Mouse (Mus musculus) liver (tissue): Measurements from ENCODE around the gene Gm14435.
"Not testable (repeated sequence)": the region's sequence is repeated elsewhere in the genome, so short reads cannot be mapped to it uniquely, and the experiment has no call there.

Experiments used
- DNase-seq: peaks from one replicate; pipeline ENCODE4 v3.0.0-alpha.2; 2020; ENCODE audit warnings: mixed read lengths

Gene Gm14435

DNA sequence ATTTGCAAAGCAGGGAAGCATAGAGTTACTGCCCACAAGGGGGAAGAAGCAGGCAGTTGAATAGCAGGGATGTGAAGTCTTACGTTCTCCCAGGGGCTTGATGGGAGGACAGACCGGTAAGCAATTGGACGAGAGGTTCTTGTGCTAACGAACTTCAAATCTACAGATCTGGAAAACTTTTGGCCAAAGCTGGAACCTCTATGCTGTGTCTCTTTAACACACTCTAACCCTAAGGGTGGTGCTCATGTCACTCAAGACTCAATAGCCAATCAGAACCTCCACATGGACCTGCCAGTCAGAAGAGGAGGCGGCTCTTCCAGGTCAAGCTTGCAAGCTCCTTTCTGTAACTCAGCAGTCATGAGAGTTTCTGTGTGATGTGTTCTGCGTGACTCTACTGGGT, at the start of gene Gm14435:
Gene Gm14435, plus strand, starts transcription at position 301 of the 400 bp plus-strand sequence.
- DNase-seq, result not testable (repeated sequence)
